Mouse (Mus musculus) liver, postnatal 0 days (tissue): ENCODE results near the gene Efcab14.

Experiments
- CTCF ChIP-seq: sonication (generic); IDR thresholded peaks from 2 replicates; pipeline ENCODE4 v1.5.1; 2016; ENCODE audit warnings: antibody characterized with exemption, low read depth
- EP300 ChIP-seq: IDR thresholded peaks from 2 replicates; pipeline ENCODE4 v1.6.1; 2016; ENCODE audit warnings: antibody characterized with exemption, low read depth, mild to moderate bottlenecking

- TF ChIP-seq CTCF, result no peak
- no peak for TF ChIP-seq EP300
These were observed 87.7 kb downstream of the Efcab14 start for GRCm38 (mm10) chr4:115825271-115825670.
